Mouse (Mus musculus): ENCODE data around the gene Ing1.

- TF ChIP-seq CTCF (IDR thresholded peaks at IDR 0.05; ENCODE audit: extremely low read depth, insufficient read depth, low read length) (no peak), POLR2A (IDR thresholded peaks at IDR 0.05; ENCODE audit: extremely low read depth, insufficient read depth, low read length) (no peak)
These were observed 8.9 kb downstream of the Ing1 start for GRCm38 (mm10) chr8:11564236-11564635.
